Mouse (Mus musculus): ENCODE measurements around the gene Snrpd2. TPM values are rescaled to one million over a fixed set of nuclear protein-coding genes. Genes with fewer than 3 reads are reported as not detected.

Gene Snrpd2
- polyA plus RNA-seq, 1 experiment, result 255 TPM

GRCm38 (mm10) chr7:19129396-19129795 is 20.1 kb upstream of the Snrpd2 start:
- H3K36me3 ChIP-seq (ENCODE audit: control insufficient read depth, insufficient read depth), result no peaks in the 10 kb centered on the region
- no peak overlapping the region for H3ac ChIP-seq (ENCODE audit: control insufficient read depth, insufficient read length, low read depth)
- peaks cover 17% of the 10 kb centered on the region for H3K79me2 ChIP-seq (ENCODE audit: control insufficient read depth, insufficient read depth)
- no peak overlapping the region for H3K4me3 ChIP-seq (ENCODE audit: insufficient read depth, poor library complexity, severe bottlenecking)
- TF ChIP-seq CEBPB (IDR thresholded peaks at IDR 0.05; ENCODE audit: low read depth), result no peak
- TF ChIP-seq FOSL1 (IDR thresholded peaks at IDR 0.05; ENCODE audit: insufficient read depth, low read length, poor library complexity, severe bottlenecking), result no peak
- TF ChIP-seq MAX (IDR thresholded peaks at IDR 0.05), result no peak
- no peak for TF ChIP-seq USF1 (IDR thresholded peaks at IDR 0.05; ENCODE audit: low read depth)
- TF ChIP-seq CTCF (IDR thresholded peaks at IDR 0.05; ENCODE audit: control insufficient read depth, insufficient read depth, insufficient read length), result no peak
- no peak for TF ChIP-seq MYOG (IDR thresholded peaks at IDR 0.05; ENCODE audit: control insufficient read depth, extremely low read depth, insufficient read length)
- TF ChIP-seq MYOD1 (IDR thresholded peaks at IDR 0.05; ENCODE audit: control insufficient read depth, insufficient read length, low read depth), result no peak
- peaks cover 5% of the 10 kb centered on the region for H3K79me3 ChIP-seq (ENCODE audit: low read depth)
- H3K27me3 ChIP-seq (ENCODE audit: control insufficient read depth, insufficient read depth, insufficient read length), result no peaks in the 10 kb centered on the region

GRCm38 (mm10) chr7:19130657-19131056 is 18.9 kb upstream of the Snrpd2 start:
- Histone ChIP-seq H3K36me3 (ENCODE audit: control insufficient read depth, insufficient read depth) (no peaks in the 10 kb centered on the region), H3K79me2 (ENCODE audit: control insufficient read depth, insufficient read depth) (peaks cover 17% of the 10 kb centered on the region), H3ac (ENCODE audit: control insufficient read depth, insufficient read length, low read depth) (no peak overlapping the region), H3K79me3 (ENCODE audit: low read depth) (peaks cover 5% of the 10 kb centered on the region), H3K27me3 (ENCODE audit: control insufficient read depth, insufficient read depth, insufficient read length) (no peaks in the 10 kb centered on the region), H3K4me3 (ENCODE audit: insufficient read depth, poor library complexity, severe bottlenecking) (no peak overlapping the region)
- TF ChIP-seq MYOG (IDR thresholded peaks at IDR 0.05; ENCODE audit: control insufficient read depth, extremely low read depth, insufficient read length) (no peak), MYOD1 (IDR thresholded peaks at IDR 0.05; ENCODE audit: control insufficient read depth, insufficient read length, low read depth) (no peak), MAX (IDR thresholded peaks at IDR 0.05) (no peak), CEBPB (IDR thresholded peaks at IDR 0.05; ENCODE audit: low read depth) (no peak), USF1 (IDR thresholded peaks at IDR 0.05; ENCODE audit: low read depth) (no peak), FOSL1 (IDR thresholded peaks at IDR 0.05; ENCODE audit: insufficient read depth, low read length, poor library complexity, severe bottlenecking) (no peak), CTCF (IDR thresholded peaks at IDR 0.05; ENCODE audit: control insufficient read depth, insufficient read depth, insufficient read length) (no peak)

- H3K4me3 ChIP-seq (ENCODE audit: insufficient read depth, poor library complexity, severe bottlenecking), result peak overlapping the region; percentile 18
- H3K79me3 ChIP-seq (ENCODE audit: low read depth), result peaks cover 5% of the 10 kb centered on the region
- peaks cover 17% of the 10 kb centered on the region for H3K79me2 ChIP-seq (ENCODE audit: control insufficient read depth, insufficient read depth)
- TF ChIP-seq CTCF (IDR thresholded peaks at IDR 0.05; ENCODE audit: control insufficient read depth, insufficient read depth, insufficient read length) (peak; percentile 77), FOSL1 (IDR thresholded peaks at IDR 0.05; ENCODE audit: insufficient read depth, low read length, poor library complexity, severe bottlenecking) (no peak), MYOG (IDR thresholded peaks at IDR 0.05; ENCODE audit: control insufficient read depth, extremely low read depth, insufficient read length) (no peak), USF1 (IDR thresholded peaks at IDR 0.05; ENCODE audit: low read depth) (peak; percentile 76), MAX (IDR thresholded peaks at IDR 0.05) (peak; percentile 70), CEBPB (IDR thresholded peaks at IDR 0.05; ENCODE audit: low read depth) (no peak), MYOD1 (IDR thresholded peaks at IDR 0.05; ENCODE audit: control insufficient read depth, insufficient read length, low read depth) (no peak)
- H3ac ChIP-seq (ENCODE audit: control insufficient read depth, insufficient read length, low read depth), result peak overlapping the region; percentile 13
- H3K27me3 ChIP-seq (ENCODE audit: control insufficient read depth, insufficient read depth, insufficient read length), result no peaks in the 10 kb centered on the region
- no peaks in the 10 kb centered on the region for H3K36me3 ChIP-seq (ENCODE audit: control insufficient read depth, insufficient read depth)
Observed at GRCm38 (mm10) chr7:19131324-19131848, 18.1 kb upstream of the Snrpd2 start.

GRCm38 (mm10) chr7:19136168-19136567 is 13.4 kb upstream of the Snrpd2 start:
- H3K79me2 ChIP-seq (ENCODE audit: control insufficient read depth, insufficient read depth), result peaks cover 17% of the 10 kb centered on the region
- H3K36me3 ChIP-seq (ENCODE audit: control insufficient read depth, insufficient read depth), result peaks cover 9% of the 10 kb centered on the region
- H3K79me3 ChIP-seq (ENCODE audit: low read depth), result peaks cover 3% of the 10 kb centered on the region
- H3ac ChIP-seq (ENCODE audit: control insufficient read depth, insufficient read length, low read depth), result no peak overlapping the region
- no peaks in the 10 kb centered on the region for H3K27me3 ChIP-seq (ENCODE audit: control insufficient read depth, insufficient read depth, insufficient read length)
- TF ChIP-seq FOSL1 (IDR thresholded peaks at IDR 0.05; ENCODE audit: insufficient read depth, low read length, poor library complexity, severe bottlenecking), result no peak
- no peak for TF ChIP-seq CEBPB (IDR thresholded peaks at IDR 0.05; ENCODE audit: low read depth)
- no peak for TF ChIP-seq CTCF (IDR thresholded peaks at IDR 0.05; ENCODE audit: control insufficient read depth, insufficient read depth, insufficient read length)
- TF ChIP-seq MYOG (IDR thresholded peaks at IDR 0.05; ENCODE audit: control insufficient read depth, extremely low read depth, insufficient read length), result no peak
- TF ChIP-seq MAX (IDR thresholded peaks at IDR 0.05), result no peak
- TF ChIP-seq USF1 (IDR thresholded peaks at IDR 0.05; ENCODE audit: low read depth), result no peak
- no peak for TF ChIP-seq MYOD1 (IDR thresholded peaks at IDR 0.05; ENCODE audit: control insufficient read depth, insufficient read length, low read depth)
- no peak overlapping the region for H3K4me3 ChIP-seq (ENCODE audit: insufficient read depth, poor library complexity, severe bottlenecking)

GRCm38 (mm10) chr7:19136673-19137334 is 12.7 kb upstream of the Snrpd2 start:
- Histone ChIP-seq H3K4me3 (ENCODE audit: insufficient read depth, poor library complexity, severe bottlenecking) (no peak overlapping the region), H3K36me3 (ENCODE audit: control insufficient read depth, insufficient read depth) (peaks cover 9% of the 10 kb centered on the region), H3ac (ENCODE audit: control insufficient read depth, insufficient read length, low read depth) (no peak overlapping the region), H3K79me2 (ENCODE audit: control insufficient read depth, insufficient read depth) (peaks cover 16% of the 10 kb centered on the region), H3K27me3 (ENCODE audit: control insufficient read depth, insufficient read depth, insufficient read length) (no peaks in the 10 kb centered on the region), H3K79me3 (ENCODE audit: low read depth) (peaks cover 3% of the 10 kb centered on the region)
- TF ChIP-seq MYOG (IDR thresholded peaks at IDR 0.05; ENCODE audit: control insufficient read depth, extremely low read depth, insufficient read length) (no peak), CEBPB (IDR thresholded peaks at IDR 0.05; ENCODE audit: low read depth) (no peak), MAX (IDR thresholded peaks at IDR 0.05) (no peak), USF1 (IDR thresholded peaks at IDR 0.05; ENCODE audit: low read depth) (no peak), MYOD1 (IDR thresholded peaks at IDR 0.05; ENCODE audit: control insufficient read depth, insufficient read length, low read depth) (no peak), FOSL1 (IDR thresholded peaks at IDR 0.05; ENCODE audit: insufficient read depth, low read length, poor library complexity, severe bottlenecking) (no peak), CTCF (IDR thresholded peaks at IDR 0.05; ENCODE audit: control insufficient read depth, insufficient read depth, insufficient read length) (no peak)
